Mouse (Mus musculus): ENCODE measurements at regions not wholly inside any gene's neighbourhood (a gene's known extent, or its start where the extent isn't known, plus 50 kb on each side); places are given as distances from the start of the nearest gene placed in this dataset.

DNA sequence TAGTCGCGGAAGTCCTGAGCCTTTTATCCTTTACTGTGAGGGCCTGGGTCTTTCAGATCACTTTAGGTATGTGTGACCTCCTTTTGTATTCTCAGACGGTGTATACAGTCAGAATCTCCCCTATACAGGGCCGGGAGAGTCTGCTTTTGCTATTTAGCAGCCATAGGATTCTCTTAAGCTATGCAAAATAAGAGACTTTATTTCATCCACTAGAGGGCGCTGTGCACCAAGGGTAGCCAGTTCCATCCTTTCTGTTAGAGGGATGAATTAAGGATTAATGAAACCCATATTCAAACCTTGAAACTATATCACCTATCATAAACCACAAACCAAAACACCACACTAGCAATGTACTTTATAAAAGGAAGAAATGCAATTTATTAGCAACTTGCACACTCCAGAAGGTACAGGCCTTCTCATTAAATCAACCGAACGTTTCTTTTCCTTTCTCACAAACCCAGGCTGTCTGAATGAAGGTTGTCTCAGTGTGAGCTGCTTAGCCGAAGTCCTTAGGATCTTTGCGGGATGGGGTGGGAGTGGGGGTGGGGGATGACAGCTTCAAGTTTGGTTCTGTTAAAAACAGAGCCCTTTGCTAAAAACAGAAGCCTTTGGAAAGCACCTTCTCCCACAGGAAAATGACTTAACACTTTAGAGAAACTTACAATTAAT lies 116.8 kb upstream of the Tmpo start:
- TF ChIP-seq GATA1 (IDR thresholded peaks at IDR 0.05; ENCODE audit: borderline replicate concordance, low read length), result no peak
- no peak for TF ChIP-seq FLI1 (IDR thresholded peaks at IDR 0.05; ENCODE audit: low read length)

All from megakaryocyte, embryonic 14.5 days (primary cell).